Mouse (Mus musculus) brain, embryonic 14.5 days (tissue): Measurements from ENCODE around the gene Gm10190.

Experiments used
- CTCF ChIP-seq: fragments of 200-500 bp; IDR thresholded peaks from 2 replicates; pipeline ENCODE4 v1.5.1; 2012; ENCODE audit warnings: inconsistent platforms, mild to moderate bottlenecking, moderate library complexity, borderline replicate concordance; ENCODE audit not compliant: insufficient read depth, insufficient read length; ENCODE audit errors: extremely low read depth
- POLR2A ChIP-seq: fragments of 200-500 bp; IDR thresholded peaks from 2 replicates; pipeline ENCODE4 v1.6.1; 2012; ENCODE audit warnings: mild to moderate bottlenecking, inconsistent platforms, borderline replicate concordance; ENCODE audit not compliant: poor library complexity, insufficient read depth, insufficient read length, severe bottlenecking; ENCODE audit errors: extremely low read depth

DNA sequence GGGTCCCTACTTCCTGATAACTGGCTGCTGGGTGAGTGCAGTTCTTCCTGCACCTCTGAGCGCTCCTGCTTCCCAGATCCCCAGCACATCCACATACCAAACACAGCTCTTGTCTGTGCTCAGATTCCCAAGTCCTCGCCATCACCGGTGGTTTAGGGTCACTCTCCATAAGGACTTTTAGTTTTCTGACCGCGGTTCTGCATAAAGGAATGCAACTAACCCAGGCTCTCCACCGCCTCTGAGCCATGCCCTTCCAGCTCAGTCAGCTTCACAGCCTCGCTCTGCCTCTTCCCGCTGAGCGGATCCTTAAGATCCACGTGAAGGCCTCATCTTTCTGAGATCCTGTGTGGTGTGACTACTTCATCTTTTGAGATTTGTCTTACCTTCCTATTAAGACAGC lies 16.7 kb upstream of the Gm10190 start:
- TF ChIP-seq CTCF (no peak), POLR2A (no peak)
